Mouse (Mus musculus) heart, postnatal 25 days (tissue): ENCODE data around the gene Zfp386. TPM values are rescaled to one million over a fixed set of nuclear protein-coding genes. Genes with fewer than 3 reads are reported as not detected.

Source experiments
- DNase-seq: peaks from one replicate; pipeline ENCODE4 v3.0.0; 2022; ENCODE audit warnings: low spot score
- intact Hi-C: fragments of 180-260 bp; cut with DNase I; formaldehyde crosslinking; loops from one replicate; pipeline ENCODE4 v1.15.1; 2025
- total RNA-seq, 2 experiments: library from RNA; stranded (reverse); gene quantifications; 2 replicates each; pipeline ENCODE4 v1.2.3; 2021

Zfp386 gene
- total RNA-seq, 2 experiments from 2014 or later, result 27.8 to 28.5 TPM

- no peak for DNase-seq
- intact Hi-C loops, result no loop called here
Observed at GRCm38 (mm10) chr12:116084294-116084693, 36.8 kb downstream of the Zfp386 start.

- no peak for DNase-seq
- intact Hi-C loops, result no loop called here
Observed at GRCm38 (mm10) chr12:116086951-116087600, 39.6 kb downstream of the Zfp386 start.

GRCm38 (mm10) chr12:116089836-116090235, 42.3 kb downstream of the Zfp386 start:
- intact Hi-C loops, result no loop called here
- DNase-seq, result no peak

GRCm38 (mm10) chr12:116094765-116095555, 47.4 kb downstream of the Zfp386 start:
- intact Hi-C loops, result no loop called here
- no peak for DNase-seq

- intact Hi-C loops, result no loop called here
- no peak for DNase-seq
Observed at GRCm38 (mm10) chr12:116096361-116096904, 48.9 kb downstream of the Zfp386 start.

GRCm38 (mm10) chr12:116097166-116097565, 49.6 kb downstream of the Zfp386 start:
- intact Hi-C loops, result no loop called here
- DNase-seq, result no peak

GRCm38 (mm10) chr12:116101945-116102344, 54.4 kb downstream of the Zfp386 start:
- intact Hi-C loops, result no loop called here

GRCm38 (mm10) chr12:116109451-116110353, 62.2 kb downstream of the Zfp386 start:
- intact Hi-C loops, result no loop called here
- no peak for DNase-seq

More at GRCm38 (mm10) chr12:116101945-116102344, 54.4 kb downstream of the Zfp386 start:
- DNase-seq, result no peak

GRCm38 (mm10) chr12:116111007-116111694, 63.6 kb downstream of the Zfp386 start:
- no peak for DNase-seq
- intact Hi-C loops, result no loop called here

Other genes with a start within 250 kb of the Zfp386 start
- 1 to 10 TPM; 1.3 to 2.6 TPM for gene Vipr2, start 30.0 kb downstream of the Zfp386 start, total RNA-seq
- gene Wdr60, start 215.3 kb downstream of the Zfp386 start, total RNA-seq, result 1 to 10 TPM; 1.6 to 2.3 TPM
- gene Gm11027, start 227.7 kb downstream of the Zfp386 start, total RNA-seq, result not detected
- 10 to 100 TPM; 25.3 to 30.4 TPM for gene Esyt2, start 233.5 kb downstream of the Zfp386 start, total RNA-seq